Mouse (Mus musculus): ENCODE measurements at regions not wholly inside any gene's neighbourhood (a gene's known extent, or its start where the extent isn't known, plus 50 kb on each side); places are given as distances from the start of the nearest gene placed in this dataset.

DNA sequence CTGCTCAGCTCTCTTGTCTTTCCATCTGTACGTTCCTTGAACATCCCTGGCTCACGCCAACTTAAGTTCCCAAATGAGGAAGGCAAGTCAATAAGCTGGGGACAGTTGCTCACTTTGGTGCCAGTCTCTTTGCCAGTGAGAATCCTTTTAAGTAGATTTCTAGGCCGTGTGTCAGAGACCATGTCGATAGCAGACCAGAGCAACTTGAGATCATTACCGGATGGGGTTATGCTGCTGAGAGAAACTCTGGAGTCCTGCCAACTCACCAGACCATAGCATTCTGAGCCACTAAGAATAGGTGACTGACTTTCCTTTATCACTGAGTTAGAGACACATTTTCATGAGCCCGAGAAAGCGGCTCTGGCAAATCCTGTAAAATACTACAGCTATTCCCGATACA lies 123.5 kb upstream of the Ado start:
- TF ChIP-seq CTCF (IDR thresholded peaks at IDR 0.05; ENCODE audit: control insufficient read depth, insufficient read depth, insufficient read length) (no peak), MAX (IDR thresholded peaks at IDR 0.05) (no peak), MYOD1 (IDR thresholded peaks at IDR 0.05; ENCODE audit: control insufficient read depth, insufficient read length, low read depth) (no peak)

Data from C2C12 (cell line).